Mouse (Mus musculus) neural tube, embryonic 12.5 days (tissue): ENCODE measurements at regions not wholly inside any gene's neighbourhood (a gene's known extent, or its start where the extent isn't known, plus 50 kb on each side); places are given as distances from the start of the nearest gene placed in this dataset.

Experiments
- ATAC-seq: fragments of 200-750 bp; cut with Nextera tagmentation; 2 replicates; pipeline ENCODE4 v1.8.0; 2017; ENCODE audit warnings: low read depth, mild to moderate bottlenecking, moderate TSS enrichment, moderate library complexity; ENCODE audit not compliant: low FRiP score
- H3K27ac ChIP-seq: fragments of 300-500 bp; sonication (generic); 2 replicates; pipeline ENCODE4 v1.5.1; 2016
- H3K27me3 ChIP-seq: fragments of 300-500 bp; sonication (generic); replicated peaks from 2 replicates; pipeline ENCODE4 v1.6.1; 2016; ENCODE audit warnings: mild to moderate bottlenecking
- H3K36me3 ChIP-seq: fragments of 300-500 bp; sonication (generic); 2 replicates; pipeline ENCODE4 v1.6.1; 2016; ENCODE audit warnings: mild to moderate bottlenecking
- H3K4me1 ChIP-seq: fragments of 300-500 bp; sonication (generic); 2 replicates; pipeline ENCODE4 v1.6.1; 2016
- H3K4me2 ChIP-seq: fragments of 300-500 bp; sonication (generic); replicated peaks from 2 replicates; pipeline ENCODE4 v1.6.1; 2016; ENCODE audit warnings: mild to moderate bottlenecking
- H3K4me3 ChIP-seq: fragments of 300-500 bp; sonication (generic); 2 replicates; pipeline ENCODE4 v1.5.1; 2016
- H3K9ac ChIP-seq: fragments of 300-500 bp; sonication (generic); 2 replicates; pipeline ENCODE4 v1.6.1; 2016; ENCODE audit warnings: mild to moderate bottlenecking
- H3K9me3 ChIP-seq: fragments of 300-500 bp; sonication (generic); 2 replicates; pipeline ENCODE4 v1.6.1; 2016; ENCODE audit warnings: mild to moderate bottlenecking
- WGBS: fragments of 180-500 bp; shearing (Covaris S2); methylation state at CpG from one replicate; pipeline ENCODE4 v1.1.7; 2016; 5-methylcytosine and 5-hydroxymethylcytosine counted together

- Histone ChIP-seq H3K27ac (no peak overlapping the region), H3K9me3 (no peaks in the 10 kb centered on the region), H3K4me1 (0 out of 2 replicates have a peak, but pooled peaks cover 9% of the 10 kb centered on the region), H3K4me3 (no peak overlapping the region), H3K4me2 (no peak overlapping the region), H3K9ac (no peak overlapping the region), H3K27me3 (no peaks in the 10 kb centered on the region), H3K36me3 (no peaks in the 10 kb centered on the region)
- no peak for ATAC-seq
- 59% methylated on average over 10 of the region's 10 CpGs for WGBS
Observed at GRCm38 (mm10) chr10:111558675-111559340, 52.7 kb downstream of the Phlda1 start.

GRCm38 (mm10) chr10:111559341-111560246 lies 53.5 kb downstream of the Phlda1 start:
- Histone ChIP-seq H3K9ac (no peak overlapping the region), H3K4me1 (0 out of 2 replicates have a peak, but pooled peaks cover 9% of the 10 kb centered on the region), H3K4me2 (no peak overlapping the region), H3K4me3 (no peak overlapping the region), H3K9me3 (no peaks in the 10 kb centered on the region), H3K36me3 (no peaks in the 10 kb centered on the region), H3K27ac (no peak overlapping the region), H3K27me3 (no peaks in the 10 kb centered on the region)
- ATAC-seq: no peak
- 51% methylated on average over 17 of the region's 17 CpGs for WGBS

GRCm38 (mm10) chr10:111562628-111563027 lies 56.5 kb downstream of the Phlda1 start:
- Histone ChIP-seq H3K27ac (no peak overlapping the region), H3K4me3 (no peak overlapping the region), H3K27me3 (no peaks in the 10 kb centered on the region), H3K36me3 (no peaks in the 10 kb centered on the region), H3K9me3 (no peaks in the 10 kb centered on the region), H3K9ac (no peak overlapping the region), H3K4me2 (no peak overlapping the region), H3K4me1 (0 out of 2 replicates have a peak, but pooled peaks cover 9% of the 10 kb centered on the region)
- ATAC-seq: no peak
- 83% methylated on average over 8 of the region's 8 CpGs for WGBS

GRCm38 (mm10) chr10:111566873-111567381 lies 60.8 kb downstream of the Phlda1 start:
- H3K4me3 ChIP-seq: no peak overlapping the region
- H3K9me3 ChIP-seq: no peaks in the 10 kb centered on the region
- no peaks in the 10 kb centered on the region for H3K4me1 ChIP-seq
- 80% methylated on average over 12 of the region's 12 CpGs for WGBS
- H3K27me3 ChIP-seq: no peaks in the 10 kb centered on the region
- no peak for ATAC-seq
- H3K36me3 ChIP-seq: no peaks in the 10 kb centered on the region
- H3K27ac ChIP-seq: no peak overlapping the region
- H3K4me2 ChIP-seq: no peak overlapping the region
- no peak overlapping the region for H3K9ac ChIP-seq

- Histone ChIP-seq H3K27me3 (no peaks in the 10 kb centered on the region), H3K9me3 (no peaks in the 10 kb centered on the region), H3K4me2 (no peak overlapping the region), H3K4me3 (no peak overlapping the region), H3K4me1 (no peaks in the 10 kb centered on the region), H3K9ac (no peak overlapping the region), H3K36me3 (no peaks in the 10 kb centered on the region), H3K27ac (no peak overlapping the region)
- whole genome bisulfite sequencing: 41% methylated on average over 7 of the region's 7 CpGs
- no peak for ATAC-seq
Observed at GRCm38 (mm10) chr10:111570501-111571258, 64.6 kb downstream of the Phlda1 start.

- no peak overlapping the region for H3K27ac ChIP-seq
- no peak overlapping the region for H3K9ac ChIP-seq
- H3K4me2 ChIP-seq: no peak overlapping the region
- no peaks in the 10 kb centered on the region for H3K4me1 ChIP-seq
- no peaks in the 10 kb centered on the region for H3K9me3 ChIP-seq
- H3K27me3 ChIP-seq: no peaks in the 10 kb centered on the region
- H3K4me3 ChIP-seq: no peak overlapping the region
- 67% methylated on average over 4 of the region's 4 CpGs for WGBS
- no peak for ATAC-seq
- H3K36me3 ChIP-seq: no peaks in the 10 kb centered on the region
Observed at GRCm38 (mm10) chr10:111574231-111574630, 68.1 kb downstream of the Phlda1 start.

GRCm38 (mm10) chr10:111574812-111575211 lies 68.7 kb downstream of the Phlda1 start:
- no peak overlapping the region for H3K4me2 ChIP-seq
- no peak overlapping the region for H3K9ac ChIP-seq
- no peaks in the 10 kb centered on the region for H3K27me3 ChIP-seq
- no peak overlapping the region for H3K27ac ChIP-seq
- no peaks in the 10 kb centered on the region for H3K4me1 ChIP-seq
- WGBS: 90% methylated on average over 8 of the region's 8 CpGs
- no peak for ATAC-seq
- no peaks in the 10 kb centered on the region for H3K9me3 ChIP-seq
- no peak overlapping the region for H3K4me3 ChIP-seq
- H3K36me3 ChIP-seq: no peaks in the 10 kb centered on the region

- no peak for ATAC-seq
- WGBS: 84% methylated on average over 5 of the region's 5 CpGs
- Histone ChIP-seq H3K27me3 (no peaks in the 10 kb centered on the region), H3K36me3 (no peaks in the 10 kb centered on the region), H3K4me3 (no peak overlapping the region), H3K4me1 (no peaks in the 10 kb centered on the region), H3K9ac (no peak overlapping the region), H3K9me3 (no peaks in the 10 kb centered on the region), H3K4me2 (no peak overlapping the region), H3K27ac (no peak overlapping the region)
Observed at GRCm38 (mm10) chr10:111575256-111575655, 69.2 kb downstream of the Phlda1 start.

GRCm38 (mm10) chr10:111575926-111576325 lies 69.8 kb downstream of the Phlda1 start:
- H3K9me3 ChIP-seq: no peaks in the 10 kb centered on the region
- no peak overlapping the region for H3K27ac ChIP-seq
- no peaks in the 10 kb centered on the region for H3K27me3 ChIP-seq
- ATAC-seq: no peak
- WGBS: 72% methylated on average over 5 of the region's 5 CpGs
- H3K4me2 ChIP-seq: no peak overlapping the region
- no peak overlapping the region for H3K9ac ChIP-seq
- H3K4me3 ChIP-seq: no peak overlapping the region
- no peaks in the 10 kb centered on the region for H3K36me3 ChIP-seq
- no peaks in the 10 kb centered on the region for H3K4me1 ChIP-seq

GRCm38 (mm10) chr10:111576395-111577069 lies 70.4 kb downstream of the Phlda1 start:
- 89% methylated on average over 10 of the region's 10 CpGs for WGBS
- H3K4me3 ChIP-seq: no peak overlapping the region

GRCm38 (mm10) chr10:111578536-111578935 lies 72.5 kb downstream of the Phlda1 start:
- no peaks in the 10 kb centered on the region for H3K9me3 ChIP-seq
- no peaks in the 10 kb centered on the region for H3K27me3 ChIP-seq
- H3K9ac ChIP-seq: no peak overlapping the region
- WGBS: 58% methylated on average over 5 of the region's 5 CpGs
- H3K4me2 ChIP-seq: no peak overlapping the region
- no peak for ATAC-seq
- H3K27ac ChIP-seq: no peak overlapping the region
- H3K4me1 ChIP-seq: no peaks in the 10 kb centered on the region
- H3K4me3 ChIP-seq: no peak overlapping the region
- no peaks in the 10 kb centered on the region for H3K36me3 ChIP-seq

More at GRCm38 (mm10) chr10:111576395-111577069, 70.4 kb downstream of the Phlda1 start:
- no peak overlapping the region for H3K27ac ChIP-seq
- H3K9me3 ChIP-seq: no peaks in the 10 kb centered on the region
- no peaks in the 10 kb centered on the region for H3K36me3 ChIP-seq
- no peak for ATAC-seq
- H3K4me2 ChIP-seq: no peak overlapping the region
- no peaks in the 10 kb centered on the region for H3K27me3 ChIP-seq
- no peak overlapping the region for H3K9ac ChIP-seq
- no peaks in the 10 kb centered on the region for H3K4me1 ChIP-seq
